Mouse (Mus musculus) stomach, postnatal 0 days (tissue): ENCODE measurements around the gene Nek4.

Source experiments
- CTCF ChIP-seq: IDR thresholded peaks from 2 replicates; pipeline ENCODE4 v1.5.1; 2016; ENCODE audit warnings: antibody characterized with exemption, low read depth, mild to moderate bottlenecking, moderate library complexity
- EP300 ChIP-seq: optimal IDR thresholded peaks from 2 replicates; pipeline ENCODE3; 2016; ENCODE audit warnings: antibody characterized with exemption

DNA sequence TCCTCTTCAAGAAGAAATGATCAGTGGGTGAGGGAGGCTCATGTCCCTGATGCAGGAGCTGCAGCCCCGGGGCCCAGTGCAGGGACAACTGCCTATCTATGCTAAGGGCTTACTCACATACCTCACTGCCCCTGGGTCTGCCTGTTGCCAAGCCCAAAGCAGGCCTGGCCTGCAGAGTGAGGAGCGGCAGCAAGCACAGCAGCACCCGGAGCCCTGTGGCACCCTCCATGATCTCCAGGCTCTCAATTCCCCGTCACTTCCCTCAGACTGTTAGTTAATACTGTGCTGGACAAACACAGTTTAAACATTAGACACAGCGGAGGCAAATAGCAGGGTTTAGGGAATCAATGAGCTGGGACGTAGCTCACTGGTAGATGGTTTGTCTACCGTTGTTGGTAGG, 8.1 kb upstream of the Nek4 start, which contains the start of gene Itih1:
- TF ChIP-seq CTCF = no peak
- TF ChIP-seq EP300 = no peak
